Mouse (Mus musculus) embryo, embryonic 11.5 days (tissue): ENCODE results near the gene Nmnat2.

Source experiments
- DNase-seq: peaks from one replicate; pipeline ENCODE4 v3.0.0-alpha.2; 2012; ENCODE audit warnings: low read depth, low spot score

Nmnat2 gene

GRCm38 (mm10) chr1:152954821-152955523 is at the start of gene Nmnat2:
Nmnat2 (plus strand) TSS chr1:152954993.
- peak; percentile 22 for DNase-seq

GRCm38 (mm10) chr1:152913483-152914460 is 41.0 kb upstream of the Nmnat2 start:
- no peak for DNase-seq

- DNase-seq: no peak
Observed at GRCm38 (mm10) chr1:152915766-152916165, 39.0 kb upstream of the Nmnat2 start.

- DNase-seq: no peak
Observed at GRCm38 (mm10) chr1:152916936-152917335, 37.9 kb upstream of the Nmnat2 start.

GRCm38 (mm10) chr1:152917626-152918025 is 37.2 kb upstream of the Nmnat2 start:
- no peak for DNase-seq

- DNase-seq: no peak
Observed at GRCm38 (mm10) chr1:152921786-152922185, 33.0 kb upstream of the Nmnat2 start.

GRCm38 (mm10) chr1:152933962-152934361 is 20.8 kb upstream of the Nmnat2 start:
- no peak for DNase-seq

- no peak for DNase-seq
Observed at GRCm38 (mm10) chr1:152935476-152935875, 19.3 kb upstream of the Nmnat2 start.

- no peak for DNase-seq
Observed at GRCm38 (mm10) chr1:152936365-152936764, 18.4 kb upstream of the Nmnat2 start.

- DNase-seq: no peak
Observed at GRCm38 (mm10) chr1:152942977-152943376, 11.8 kb upstream of the Nmnat2 start.

- DNase-seq: no peak
Observed at GRCm38 (mm10) chr1:152954167-152954566, 626 bp upstream of the Nmnat2 start.

- DNase-seq: no peak
Observed at GRCm38 (mm10) chr1:152955564-152956211, 895 bp downstream of the Nmnat2 start.

GRCm38 (mm10) chr1:152956221-152956620 is 1.4 kb downstream of the Nmnat2 start:
- DNase-seq: peak; percentile 60

- no peak for DNase-seq
Observed at GRCm38 (mm10) chr1:152964344-152964743, 9.6 kb downstream of the Nmnat2 start.

GRCm38 (mm10) chr1:152966222-152966621 is 11.4 kb downstream of the Nmnat2 start:
- no peak for DNase-seq

GRCm38 (mm10) chr1:152966686-152967085 is 11.9 kb downstream of the Nmnat2 start:
- DNase-seq: no peak

GRCm38 (mm10) chr1:152969081-152969480 is 14.3 kb downstream of the Nmnat2 start:
- no peak for DNase-seq

- peak; percentile 14 for DNase-seq
Observed at GRCm38 (mm10) chr1:152972957-152973356, 18.2 kb downstream of the Nmnat2 start.

- DNase-seq: no peak
Observed at GRCm38 (mm10) chr1:152973421-152973820, 18.6 kb downstream of the Nmnat2 start.

- no peak for DNase-seq
Observed at GRCm38 (mm10) chr1:152973861-152974260, 19.1 kb downstream of the Nmnat2 start.

GRCm38 (mm10) chr1:152975144-152975543 is 20.4 kb downstream of the Nmnat2 start:
- no peak for DNase-seq

- no peak for DNase-seq
Observed at GRCm38 (mm10) chr1:152978700-152979099, 23.9 kb downstream of the Nmnat2 start.
